Mouse (Mus musculus): ENCODE results near the gene Gm20388.
A peak's percentile ranks its signal among the peaks of the same experiment; 100 is the strongest.
"Not testable (repeated sequence)": the region's sequence is repeated elsewhere in the genome, so short reads cannot be mapped to it uniquely, and the experiment has no call there.

The Gm20388 gene

GRCm38 (mm10) chr8:120719586-120720236, 809.1 kb downstream of the Gm20388 start:
- no peak for DNase-seq (ENCODE audit: low spot score)

DNA sequence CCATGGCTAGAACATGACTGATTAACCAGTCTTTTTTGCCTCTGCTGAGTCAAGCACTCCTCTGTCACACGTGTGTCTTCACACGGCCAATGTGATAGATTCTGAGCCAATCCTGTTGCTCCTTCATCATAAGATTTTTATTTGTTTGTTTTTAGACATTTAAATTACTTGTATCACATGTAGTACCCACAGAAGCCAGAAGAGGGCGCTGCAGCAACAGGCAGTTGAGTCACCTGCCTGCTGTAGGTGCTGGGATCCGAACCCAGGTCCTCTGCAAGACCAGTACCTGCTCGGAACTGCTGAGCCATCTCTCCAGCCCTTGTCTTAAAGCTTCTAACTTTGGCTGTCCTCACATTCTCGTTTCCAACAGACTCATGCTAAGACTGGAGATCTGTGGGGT, 812.4 kb downstream of the Gm20388 start:
- no peak for DNase-seq (ENCODE audit: low spot score)

DNA sequence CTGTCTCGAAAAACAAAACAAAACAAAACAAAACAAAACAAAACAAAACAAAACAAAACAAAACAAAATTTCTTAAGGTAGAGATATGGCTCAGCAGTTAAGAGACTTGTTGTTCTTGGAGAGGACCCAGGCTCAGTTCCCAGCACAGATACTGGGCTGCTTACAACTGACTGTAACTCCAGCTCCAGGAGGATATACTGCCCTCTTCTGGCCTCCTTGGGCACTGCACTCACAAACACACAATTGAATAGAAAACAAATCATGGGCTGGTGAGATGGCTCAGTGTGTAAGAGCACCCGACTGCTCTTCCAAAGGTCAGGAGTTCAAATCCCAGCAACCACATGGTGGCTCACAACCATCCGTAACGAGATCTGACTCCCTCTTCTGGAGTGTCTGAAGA, 813.5 kb downstream of the Gm20388 start:
- DNase-seq (ENCODE audit: low spot score): not testable (repeated sequence)

GRCm38 (mm10) chr8:120724816-120725575, 814.4 kb downstream of the Gm20388 start:
- DNase-seq (ENCODE audit: low spot score): no peak

DNA sequence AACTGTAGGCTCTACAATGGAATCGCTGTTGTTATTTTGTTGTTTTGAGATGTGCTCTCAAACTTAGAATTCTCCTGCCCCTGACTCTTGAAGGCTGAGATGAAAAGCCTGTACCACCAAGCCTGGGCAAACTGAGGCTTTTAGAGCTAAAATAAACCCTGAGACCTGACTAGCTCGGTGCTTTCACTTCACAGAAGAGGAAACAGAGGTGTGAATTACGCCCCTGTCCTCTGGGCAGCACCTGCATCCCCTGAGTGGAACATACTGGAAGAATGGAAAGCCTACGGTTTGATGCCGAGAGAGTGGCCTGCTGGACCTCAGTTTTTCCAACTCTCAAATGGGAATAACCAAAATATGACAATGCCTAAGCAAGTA, 814.9 kb downstream of the Gm20388 start:
- DNase-seq (ENCODE audit: low spot score): no peak

DNA sequence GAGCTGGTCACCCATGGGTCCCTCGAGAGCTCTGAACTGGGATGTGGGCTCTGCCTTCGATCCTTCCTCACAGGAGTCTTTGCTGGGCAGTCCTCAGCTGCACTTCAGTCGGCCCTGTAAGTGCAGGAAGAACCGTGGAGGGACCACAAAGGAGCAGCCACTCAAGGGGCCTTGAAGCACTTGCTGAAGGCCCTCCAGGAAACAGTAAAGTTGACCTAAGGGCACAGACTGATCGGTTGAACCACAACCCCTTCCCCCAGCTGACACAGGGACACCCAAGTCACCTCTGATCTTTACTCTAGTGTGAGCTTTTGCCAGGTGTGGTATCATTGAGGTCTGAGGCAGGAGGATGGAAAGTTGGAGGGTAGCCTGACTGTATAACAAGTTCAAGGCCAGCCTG, 815.4 kb downstream of the Gm20388 start:
- DNase-seq (ENCODE audit: low spot score): no peak

DNA sequence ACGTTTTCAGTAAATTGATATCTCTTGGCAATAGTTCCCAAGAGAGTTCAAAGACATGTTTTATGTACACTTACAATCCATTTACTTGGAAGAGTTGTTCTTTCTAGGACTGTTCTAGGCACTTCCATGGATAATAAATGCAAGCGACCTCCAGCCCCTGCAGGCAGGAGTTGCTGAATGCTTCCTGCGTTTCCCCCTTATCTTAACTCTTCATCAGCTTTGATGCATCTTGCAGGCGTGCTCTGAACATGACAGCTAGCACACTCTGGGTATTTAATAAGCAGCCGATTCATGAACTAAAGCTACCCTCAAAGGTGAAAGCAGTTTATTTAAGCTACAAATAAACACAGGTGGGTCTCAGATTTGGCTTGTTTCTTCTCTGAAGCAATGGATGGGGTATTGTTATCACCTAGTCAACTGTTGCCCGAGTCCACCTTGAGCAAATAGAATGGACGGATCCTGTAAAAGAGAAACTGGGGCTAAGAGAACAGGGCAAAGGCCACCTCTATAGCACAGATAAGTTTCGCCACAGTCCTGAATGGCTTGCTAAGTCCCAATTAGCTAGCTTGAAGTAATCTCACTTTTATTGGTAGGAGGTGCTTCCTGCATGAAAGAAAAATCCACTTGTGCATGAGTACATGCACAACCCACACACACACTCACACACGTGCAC, 818.0 kb downstream of the Gm20388 start:
- no peak for DNase-seq (ENCODE audit: low spot score)

- DNase-seq (ENCODE audit: low spot score): no peak
These were observed 820.9 kb downstream of the Gm20388 start for GRCm38 (mm10) chr8:120731582-120731981.

GRCm38 (mm10) chr8:120732068-120732467, 821.4 kb downstream of the Gm20388 start:
- DNase-seq (ENCODE audit: low spot score): no peak

DNA sequence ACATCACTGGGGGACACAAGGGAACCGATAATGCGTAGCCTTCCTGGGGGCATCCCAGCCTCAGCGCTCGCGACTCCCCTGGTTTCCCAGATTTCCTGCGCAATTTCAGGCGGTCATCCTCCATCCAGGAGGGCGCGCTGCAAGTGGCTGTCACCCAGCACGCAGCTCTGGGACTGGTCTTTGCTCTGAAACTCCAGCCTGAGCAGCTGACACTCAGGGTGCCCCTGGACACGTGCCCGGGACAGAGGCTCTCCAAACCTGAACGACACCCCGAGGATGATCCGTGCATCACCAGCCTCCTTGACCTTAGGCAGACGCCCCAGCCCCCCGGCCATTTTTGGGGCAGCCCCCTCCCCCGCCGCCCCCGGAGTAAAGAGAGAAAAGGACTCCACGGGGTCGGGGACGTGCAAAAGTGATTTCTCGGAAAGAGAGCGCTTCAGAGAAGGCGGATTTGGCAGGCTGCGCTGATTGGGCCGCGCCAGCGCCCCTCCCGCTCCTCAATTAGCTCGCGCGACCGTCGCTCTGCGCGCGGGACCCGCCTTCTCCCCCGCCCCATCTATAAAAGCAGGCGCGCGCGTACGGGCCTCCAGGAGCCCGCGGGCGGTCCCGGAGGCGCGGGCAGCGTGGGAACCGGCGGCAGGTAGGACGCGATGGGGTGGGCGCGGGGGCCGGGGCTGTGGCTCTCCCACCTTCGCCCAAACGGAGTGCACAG, 825.3 kb downstream of the Gm20388 start, which contains the start of gene Irf8:
Gene Irf8 (plus strand): TSS at position 589 of the 712 bp plus-strand sequence.
- DNase-seq (ENCODE audit: low spot score): peak; percentile 87

- peak; percentile 37 for DNase-seq (ENCODE audit: low spot score)
These were observed 825.8 kb downstream of the Gm20388 start for GRCm38 (mm10) chr8:120736486-120736885.

- no peak for DNase-seq (ENCODE audit: low spot score)
These were observed 826.5 kb downstream of the Gm20388 start for GRCm38 (mm10) chr8:120737166-120737565.

GRCm38 (mm10) chr8:120738771-120739170, 828.1 kb downstream of the Gm20388 start:
- no peak for DNase-seq (ENCODE audit: low spot score)

- no peak for DNase-seq (ENCODE audit: low spot score)
These were observed 828.9 kb downstream of the Gm20388 start for GRCm38 (mm10) chr8:120739526-120739925.

- DNase-seq (ENCODE audit: low spot score): no peak
These were observed 829.9 kb downstream of the Gm20388 start for GRCm38 (mm10) chr8:120740579-120740978.

DNA sequence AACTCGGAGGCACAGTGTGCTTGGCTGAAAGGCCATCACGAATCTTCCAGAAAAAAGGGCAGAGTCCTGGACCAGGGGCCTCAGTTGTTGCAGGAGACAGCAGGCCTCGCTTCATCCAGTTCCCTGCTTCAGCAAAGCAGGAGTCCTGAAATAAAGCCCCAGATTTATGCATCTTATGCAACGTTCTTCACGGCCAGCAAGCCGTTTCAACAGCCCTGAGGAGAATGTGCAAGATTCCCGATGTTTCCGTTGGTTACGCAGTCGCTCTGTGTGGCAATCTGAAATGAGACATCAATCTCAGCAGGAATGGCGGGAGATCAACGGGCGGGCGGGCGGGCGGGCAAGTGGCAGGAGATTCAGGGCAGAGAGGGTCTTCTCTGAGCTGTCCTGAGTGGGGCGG, 830.4 kb downstream of the Gm20388 start:
- no peak for DNase-seq (ENCODE audit: low spot score)

DNA sequence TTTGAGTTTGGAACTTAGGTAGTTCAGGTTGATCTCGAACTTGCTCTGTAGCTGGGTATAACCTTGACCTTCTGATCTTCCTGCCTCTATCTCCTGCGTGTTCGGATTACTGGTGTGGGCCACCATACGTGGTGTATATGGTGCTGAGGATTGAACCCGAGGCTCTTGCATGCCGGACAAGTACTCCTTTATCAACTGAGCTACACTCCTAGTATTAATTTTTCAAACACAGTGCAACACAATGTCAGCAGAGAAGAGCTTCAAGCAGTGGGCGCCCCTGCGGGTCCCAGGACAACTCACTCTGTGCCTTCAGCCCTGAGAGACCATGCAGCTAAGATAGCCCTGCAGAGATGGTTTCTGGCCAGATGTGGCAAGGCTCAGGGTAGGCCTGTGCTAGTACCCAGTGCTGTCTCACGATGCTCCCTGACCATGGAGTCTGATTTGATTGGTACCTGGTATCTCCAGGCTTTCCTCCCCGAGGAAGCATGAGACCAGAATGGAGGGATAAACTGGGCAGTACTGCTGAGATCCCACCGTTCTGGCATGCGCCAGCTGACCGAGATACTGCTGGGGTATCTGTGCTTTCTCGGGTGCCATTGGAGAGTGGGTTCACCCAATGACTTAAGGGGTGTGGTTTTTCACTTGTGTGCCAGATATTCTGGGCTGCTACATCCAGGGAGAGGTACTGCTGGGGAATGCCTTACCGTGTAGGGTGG, 831.3 kb downstream of the Gm20388 start:
- DNase-seq (ENCODE audit: low spot score): no peak

DNA sequence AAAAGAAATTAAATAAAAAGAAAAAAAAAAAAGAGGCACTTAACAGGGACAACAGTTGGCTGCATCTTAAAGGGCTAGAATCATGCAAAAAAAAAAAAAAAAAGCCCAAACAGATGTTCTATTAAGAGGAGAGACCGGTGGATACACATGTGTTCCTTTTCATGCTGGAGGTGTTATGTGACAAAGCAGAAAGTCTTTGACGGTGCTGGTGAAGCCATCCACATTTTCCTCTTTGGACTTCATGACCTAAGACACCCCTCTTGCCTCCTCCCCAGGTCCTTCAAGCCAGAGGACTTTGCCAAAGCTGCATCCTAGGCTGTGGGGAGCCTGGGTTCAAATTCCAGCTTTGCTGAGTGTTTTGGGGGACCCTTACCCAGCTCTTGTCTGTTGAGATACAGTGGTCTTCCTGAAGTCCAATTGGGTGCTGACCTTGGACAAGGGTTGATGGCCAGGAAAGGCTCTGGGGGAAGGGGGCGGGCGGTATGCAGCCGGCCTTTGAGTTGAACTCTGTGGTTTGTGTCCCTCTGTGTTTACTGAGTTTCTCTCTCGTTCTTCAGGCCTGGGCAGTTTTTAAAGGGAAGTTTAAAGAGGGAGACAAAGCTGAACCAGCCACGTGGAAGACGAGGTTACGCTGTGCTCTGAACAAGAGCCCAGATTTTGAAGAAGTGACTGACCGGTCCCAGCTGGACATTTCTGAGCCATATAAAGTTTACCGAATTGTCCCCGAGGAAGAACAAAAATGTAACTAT, 832.7 kb downstream of the Gm20388 start:
- DNase-seq (ENCODE audit: low spot score): no peak

GRCm38 (mm10) chr8:120743898-120744290, 833.3 kb downstream of the Gm20388 start:
- no peak for DNase-seq (ENCODE audit: low spot score)

GRCm38 (mm10) chr8:120744448-120744847, 833.8 kb downstream of the Gm20388 start:
- DNase-seq (ENCODE audit: low spot score): no peak

GRCm38 (mm10) chr8:120745226-120745625, 834.6 kb downstream of the Gm20388 start:
- DNase-seq (ENCODE audit: low spot score): no peak
